Mouse (Mus musculus): ENCODE results near the gene Mif4gd.

Mif4gd gene

GRCm38 (mm10) chr11:115612059-115612409 is 735 bp downstream of the Mif4gd start:
- peak; percentile 77 for DNase-seq

GRCm38 (mm10) chr11:115611173-115611572 is 1.6 kb downstream of the Mif4gd start:
- no peak for DNase-seq

DNA sequence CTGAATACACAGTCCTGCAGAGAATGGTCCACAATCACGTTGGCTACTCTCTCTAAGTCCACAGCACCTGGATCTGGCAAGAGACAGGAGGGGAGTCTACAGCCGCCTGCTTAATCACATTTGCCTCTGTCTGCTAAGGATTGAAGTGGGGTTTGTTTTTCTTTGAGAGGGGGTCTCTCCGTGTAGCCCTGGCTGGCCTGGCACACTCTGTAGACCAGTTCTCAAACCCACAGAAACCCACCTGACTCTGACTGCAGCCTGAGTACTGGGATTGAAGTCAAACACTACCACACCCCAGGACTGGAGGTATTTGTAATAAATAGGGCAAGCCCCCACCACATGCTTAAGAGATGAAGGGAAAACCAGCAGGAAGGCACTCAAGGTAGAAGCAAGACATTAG is 3.2 kb downstream of the Mif4gd start:
- DNase-seq, result no peak

DNA sequence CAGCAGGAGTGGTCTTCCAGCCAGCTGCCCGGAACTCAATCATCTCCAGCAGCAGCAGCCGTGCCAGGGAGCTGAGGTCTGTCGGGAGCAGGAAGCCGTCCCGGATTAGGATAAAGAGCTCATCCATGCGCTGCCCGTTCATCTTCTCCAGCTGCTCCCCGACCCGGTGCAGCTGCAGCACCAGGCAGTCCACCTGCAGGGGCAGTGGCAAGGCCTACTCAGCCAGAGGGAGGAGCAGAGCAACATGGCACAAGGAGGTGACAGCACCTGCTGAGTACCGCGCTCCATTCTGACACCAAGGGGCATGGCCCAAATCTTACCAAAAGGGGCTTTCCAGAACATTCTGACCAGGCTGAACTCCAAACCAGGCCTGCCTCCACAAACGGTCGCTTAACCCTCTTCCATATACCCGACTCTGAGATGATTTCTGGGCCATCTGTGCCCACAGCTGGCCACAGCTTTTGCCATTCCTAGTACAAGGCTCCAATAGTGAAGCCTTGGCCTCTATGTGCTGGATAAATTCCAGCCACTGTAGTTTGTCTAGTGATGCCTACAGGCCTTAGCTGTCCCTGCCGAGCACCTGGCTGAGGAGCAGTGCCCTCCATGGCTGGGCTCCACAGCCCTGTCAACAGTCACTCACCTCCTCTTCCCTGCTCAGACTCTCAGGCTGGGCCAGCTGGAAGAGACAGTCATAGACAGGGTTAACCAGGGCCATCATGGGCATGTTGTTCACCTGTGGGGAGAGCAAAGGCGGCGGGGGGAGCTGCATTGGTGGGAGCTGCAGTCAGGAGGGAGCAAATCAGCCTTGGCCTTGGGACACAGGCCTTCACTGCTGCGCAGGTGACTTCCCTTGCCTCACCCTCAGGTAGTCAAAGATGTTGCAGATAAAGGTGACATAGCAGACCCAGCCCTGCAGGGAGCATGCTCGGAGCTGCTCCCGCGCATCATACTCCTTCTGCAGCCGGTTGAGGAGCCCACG is 4.1 kb downstream of the Mif4gd start:
- no peak for DNase-seq

DNA sequence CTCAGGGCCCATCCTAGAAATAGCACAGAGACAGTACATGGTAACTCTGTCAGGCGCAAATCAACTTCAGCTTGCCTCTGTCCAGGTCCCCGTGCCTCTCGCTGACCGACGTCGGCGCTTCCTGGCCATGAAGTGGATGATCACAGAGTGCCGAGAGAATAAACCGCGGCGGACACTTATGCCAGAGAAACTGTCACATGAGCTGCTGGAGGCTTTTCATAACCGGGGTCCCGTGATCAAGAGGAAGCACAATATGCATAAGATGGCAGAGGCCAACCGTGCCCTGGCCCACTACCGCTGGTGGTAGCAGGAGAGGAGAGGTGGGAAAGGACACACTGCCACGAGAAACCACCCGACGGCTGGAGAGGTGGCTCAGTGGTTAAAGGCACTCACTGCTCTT is 6.0 kb downstream of the Mif4gd start:
- no peak for DNase-seq

DNA sequence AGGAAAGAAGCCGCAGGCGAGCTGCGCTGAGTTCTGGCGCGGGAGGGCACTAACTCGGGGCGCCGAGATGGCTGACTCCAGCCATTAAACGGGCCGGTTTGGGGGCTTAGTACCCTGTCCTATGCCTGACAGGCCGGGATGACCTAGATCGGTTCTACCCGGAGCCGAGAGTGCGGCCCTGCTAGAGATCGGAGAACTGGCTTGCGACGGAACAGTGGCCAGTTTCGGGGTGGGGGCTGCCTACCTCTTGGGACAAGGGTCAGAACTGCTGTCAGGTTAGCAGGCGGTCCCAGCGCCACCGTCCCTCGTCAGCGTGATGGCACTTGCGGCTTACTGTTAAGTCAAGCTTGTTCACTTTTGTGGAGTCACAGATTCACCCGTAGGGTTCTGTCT is 8.5 kb downstream of the Mif4gd start:
- DNase-seq, result no peak

GRCm38 (mm10) chr11:115603476-115604303 is 9.1 kb downstream of the Mif4gd start, which contains the start of the genes Mrps7 and Gga3:
TSS of gene Mrps7 (plus strand) at chr11:115603925.
TSS of gene Gga3 (minus strand) at chr11:115604051.
- DNase-seq, result peak; percentile 88

DNA sequence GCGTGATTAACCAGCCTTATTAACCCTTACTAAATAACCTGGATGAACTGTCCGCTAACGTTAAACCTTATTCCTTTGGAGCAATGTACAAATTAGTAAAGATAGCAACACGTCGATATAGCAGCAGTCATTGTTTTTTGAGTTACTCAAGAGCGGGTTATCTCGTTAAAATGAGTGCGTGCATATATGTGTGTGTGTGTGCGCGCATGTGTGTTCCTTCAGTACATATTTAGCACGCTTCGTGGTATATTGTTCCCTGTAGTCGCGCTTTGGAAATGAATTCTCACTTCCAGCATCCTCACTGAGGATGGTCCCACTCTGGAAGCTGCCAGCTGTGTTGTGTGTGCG is 9.7 kb downstream of the Mif4gd start:
- no peak for DNase-seq

- no peak for DNase-seq
These were observed 11.6 kb downstream of the Mif4gd start for GRCm38 (mm10) chr11:115601174-115601573.

GRCm38 (mm10) chr11:115600743-115601142 is 12.0 kb downstream of the Mif4gd start:
- DNase-seq, result no peak

- DNase-seq, result no peak
These were observed 13.0 kb downstream of the Mif4gd start for GRCm38 (mm10) chr11:115599722-115600121.

- no peak for DNase-seq
These were observed 14.5 kb downstream of the Mif4gd start for GRCm38 (mm10) chr11:115598309-115598708.

DNA sequence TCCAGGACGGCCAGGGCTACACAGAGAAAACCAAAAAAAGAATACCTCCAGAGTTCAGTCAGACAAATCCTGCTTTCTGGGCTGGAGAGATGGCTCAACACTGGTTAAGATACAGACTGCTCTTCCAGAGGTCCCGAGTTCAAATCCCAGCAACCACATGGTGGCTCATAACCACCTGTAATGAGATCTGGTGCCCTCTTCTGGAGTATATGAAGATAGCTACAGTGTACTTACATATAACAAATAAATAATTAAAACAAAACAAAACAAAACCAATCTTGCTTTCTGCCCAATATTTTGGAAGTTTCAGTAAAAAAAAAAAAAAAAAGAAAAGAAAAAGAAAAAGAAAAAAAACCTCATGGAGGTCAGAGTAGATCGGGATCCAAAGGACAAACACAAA is 17.6 kb downstream of the Mif4gd start:
- no peak for DNase-seq

DNA sequence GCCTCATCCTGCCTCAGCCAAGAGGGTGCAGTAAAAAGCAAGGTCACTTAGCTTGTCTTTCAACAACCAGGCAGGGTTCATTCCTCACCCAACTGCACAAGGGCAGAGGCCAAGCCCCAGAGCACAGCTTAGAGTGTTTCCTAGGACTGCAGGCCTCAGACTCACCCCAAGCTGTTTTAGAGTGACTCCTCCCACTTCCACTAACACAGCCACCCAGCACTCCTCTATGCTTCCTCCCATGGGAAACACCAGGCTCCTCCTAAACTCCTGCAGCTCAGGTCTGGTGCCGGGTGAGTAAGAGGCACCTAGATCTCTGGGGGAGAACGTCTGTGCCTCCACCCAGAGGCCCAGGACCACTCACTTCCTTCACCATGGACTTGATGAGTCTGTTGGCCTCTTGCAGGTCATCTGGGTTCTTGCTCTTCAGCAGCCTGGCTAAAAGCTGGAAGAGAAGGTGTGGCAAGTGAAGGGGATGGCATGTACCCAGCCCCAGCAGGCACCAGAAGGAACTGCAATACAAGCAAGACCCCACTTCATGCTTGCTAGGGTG is 22.2 kb downstream of the Mif4gd start:
- no peak for DNase-seq

- no peak for DNase-seq
These were observed 24.8 kb downstream of the Mif4gd start for GRCm38 (mm10) chr11:115587984-115588383.

- DNase-seq, result no peak
These were observed 26.4 kb downstream of the Mif4gd start for GRCm38 (mm10) chr11:115586403-115586802.

DNA sequence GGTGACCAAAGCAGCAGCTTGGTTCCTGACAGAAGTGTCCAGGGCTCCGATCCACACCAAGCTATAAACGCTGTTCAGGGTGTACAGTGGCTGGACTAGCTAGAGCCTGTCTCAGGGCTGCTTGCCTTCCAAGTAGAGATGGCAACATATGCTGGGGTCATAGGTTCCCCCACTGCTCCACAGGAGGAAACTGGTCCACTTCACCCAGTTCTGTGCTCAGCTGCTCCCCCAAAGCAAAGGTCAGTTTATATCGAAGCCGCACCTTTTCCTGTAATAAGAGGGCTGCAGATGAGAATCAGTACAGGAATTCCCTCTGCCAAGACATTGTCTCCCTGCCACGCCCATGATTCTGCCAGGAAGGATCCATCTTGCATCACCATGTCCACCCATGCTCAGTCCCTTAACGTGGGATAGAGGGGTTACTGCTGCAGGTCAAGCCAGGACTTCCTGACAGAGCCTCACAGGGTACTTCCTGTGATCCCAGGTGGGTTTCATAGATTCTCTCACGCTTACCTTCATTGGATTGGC is 27.1 kb downstream of the Mif4gd start:
- no peak for DNase-seq

DNA sequence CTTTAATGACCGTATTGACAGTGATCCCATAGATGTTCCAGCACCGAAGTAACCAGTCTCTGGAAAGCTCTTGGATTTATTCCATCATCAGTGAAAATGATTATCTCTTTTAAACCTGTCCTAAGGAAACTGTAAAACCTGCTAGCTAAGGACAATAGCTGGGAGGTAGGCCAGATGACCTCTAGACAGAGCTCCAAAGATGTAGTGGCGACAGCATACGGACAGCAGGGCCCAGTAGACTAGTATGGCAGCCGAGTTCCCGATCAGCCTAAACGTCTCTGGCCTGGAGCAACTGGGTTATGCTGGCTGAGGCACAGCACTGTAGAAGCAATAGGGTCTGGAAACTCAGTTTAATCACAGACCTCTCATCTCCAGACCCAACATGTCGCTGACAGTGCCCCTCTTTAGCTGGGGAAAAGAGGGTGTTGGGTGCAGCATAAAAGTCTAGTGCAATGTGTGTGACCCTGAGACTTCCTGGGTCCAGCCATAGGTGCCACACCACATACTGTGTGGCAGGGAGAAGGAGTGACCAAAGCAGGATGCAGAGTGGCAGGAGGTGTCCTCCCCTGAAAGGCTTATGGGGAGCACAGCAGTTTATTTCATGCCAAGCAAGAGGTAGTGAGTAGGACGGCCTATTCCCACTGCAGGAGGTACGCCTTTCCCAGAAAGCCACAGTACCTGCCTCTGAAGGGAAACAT is 28.2 kb downstream of the Mif4gd start:
- DNase-seq, result no peak

DNA sequence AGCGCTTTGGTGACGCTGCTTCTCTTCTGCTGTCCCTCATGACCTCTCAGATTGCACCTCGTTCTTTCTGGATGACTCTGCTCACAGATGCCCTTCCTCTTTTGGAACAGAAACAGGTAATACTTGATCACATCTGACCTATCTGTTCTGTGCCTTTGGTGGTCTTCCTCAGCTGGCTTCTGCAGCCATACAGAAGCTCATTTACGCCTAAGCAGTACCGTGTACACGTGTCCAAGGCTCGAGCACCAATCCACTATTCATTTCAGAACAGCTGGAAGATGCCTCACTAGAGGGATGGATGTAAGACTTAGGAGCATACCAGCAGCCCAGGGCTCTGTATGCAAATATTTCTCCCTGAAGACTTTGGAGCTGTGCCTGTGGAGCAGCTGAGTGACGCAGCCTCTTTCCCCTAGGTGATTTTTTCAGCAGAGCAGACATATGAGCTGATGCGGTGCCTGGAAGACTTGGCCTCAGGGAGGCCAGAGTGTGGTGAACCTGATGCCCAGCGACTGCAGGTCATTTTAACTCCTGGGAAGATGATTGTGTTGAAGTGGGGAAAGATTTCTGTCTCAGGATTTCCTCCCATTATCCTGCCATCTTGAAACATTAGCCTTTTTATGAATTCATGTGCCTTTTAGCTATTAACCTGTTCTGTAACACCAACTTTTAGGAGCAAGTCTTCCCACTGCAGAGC is 29.7 kb downstream of the Mif4gd start:
- DNase-seq, result no peak

- DNase-seq, result no peak
These were observed 33.7 kb downstream of the Mif4gd start for GRCm38 (mm10) chr11:115579080-115579479.

- DNase-seq, result no peak
These were observed 47.8 kb downstream of the Mif4gd start for GRCm38 (mm10) chr11:115564961-115565360.
